Mouse (Mus musculus): ENCODE measurements around the gene Tspo2.
A peak's percentile ranks its signal among the peaks of the same experiment; 100 is the strongest.
"Not testable (repeated sequence)": the region's sequence is repeated elsewhere in the genome, so short reads cannot be mapped to it uniquely, and the experiment has no call there.

Gene Tspo2

DNA sequence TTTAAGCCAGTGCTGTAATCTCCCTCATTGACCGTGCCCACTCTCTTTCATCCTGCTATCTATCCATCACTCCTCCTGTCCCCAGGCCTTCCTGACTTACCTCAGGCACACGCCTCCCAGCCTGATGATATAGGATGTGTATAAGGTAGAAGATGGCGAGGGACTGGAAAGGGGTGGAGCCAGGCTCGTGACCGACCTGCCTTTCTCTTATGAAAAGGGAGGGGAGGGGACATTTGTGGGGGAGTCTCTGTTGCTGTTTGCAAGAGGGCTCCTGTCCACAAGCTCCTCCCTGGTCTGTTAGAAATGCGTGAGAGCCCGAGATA lies at the start of gene Tspo2:
Gene Tspo2 (minus strand): TSS at position 170 of the 323 bp plus-strand sequence.
- DNase-seq: no peak

GRCm38 (mm10) chr17:48500846-48501445 lies 49.6 kb upstream of the Tspo2 start:
- DNase-seq: no peak

GRCm38 (mm10) chr17:48497986-48498385 lies 46.7 kb upstream of the Tspo2 start:
- DNase-seq: no peak

DNA sequence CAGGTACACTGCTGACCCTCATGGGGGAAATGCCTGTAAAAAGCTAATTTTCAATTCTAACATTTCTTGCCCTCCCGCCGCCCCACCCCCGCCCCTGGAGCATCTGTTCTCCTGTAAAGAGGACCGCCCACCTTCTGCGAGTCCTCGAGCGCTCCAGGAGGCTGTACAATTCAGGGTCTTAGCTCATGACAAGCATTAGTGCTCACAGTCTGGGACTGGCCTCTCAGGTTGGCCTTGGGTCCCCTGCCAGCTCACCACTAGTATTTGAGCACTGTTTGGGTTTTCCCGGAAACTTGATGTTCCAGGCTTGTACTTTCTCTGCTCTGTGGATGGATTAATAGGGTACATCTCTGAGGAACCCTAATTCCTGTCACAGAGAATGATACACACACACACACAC lies 42.7 kb upstream of the Tspo2 start:
- DNase-seq: no peak

DNA sequence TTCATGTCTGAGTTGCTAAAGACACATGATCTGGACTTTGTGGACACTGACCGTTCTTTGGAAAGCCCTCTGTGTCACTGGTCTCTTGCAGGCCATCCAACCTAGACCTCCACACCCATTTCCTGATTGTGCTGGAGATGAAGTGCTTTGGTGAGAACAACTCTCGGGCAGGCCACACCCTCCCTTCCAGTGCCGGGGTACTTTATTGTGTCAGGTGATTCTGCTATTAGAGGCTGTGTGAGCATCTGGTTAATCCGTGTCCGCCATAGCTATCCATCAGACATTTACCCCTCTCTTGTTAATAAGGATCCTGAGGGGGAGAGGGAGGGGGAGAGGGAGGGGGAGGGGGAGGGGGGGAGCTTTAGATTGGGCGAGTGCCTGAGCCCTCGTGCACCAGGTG lies 42.3 kb upstream of the Tspo2 start:
- DNase-seq: no peak

DNA sequence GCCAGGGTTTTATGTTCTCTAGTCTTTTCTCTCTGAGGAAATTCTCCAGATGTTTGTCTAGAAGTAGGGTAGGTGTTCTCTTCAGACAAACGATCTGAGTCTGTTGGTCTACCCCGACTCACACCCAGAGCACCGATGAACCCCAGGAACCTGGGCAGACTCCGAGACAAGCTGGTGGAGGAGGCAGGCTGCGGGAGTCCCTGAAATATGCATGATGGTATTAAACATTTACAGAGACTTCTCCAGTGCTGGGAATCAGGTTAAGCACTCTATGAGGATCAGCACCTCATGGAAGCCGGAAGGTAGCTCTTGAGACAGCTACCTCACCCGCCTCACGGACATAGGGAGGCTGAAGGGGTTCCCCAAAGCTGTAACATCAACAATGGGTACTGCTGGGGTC lies 41.3 kb upstream of the Tspo2 start:
- DNase-seq: no peak

DNA sequence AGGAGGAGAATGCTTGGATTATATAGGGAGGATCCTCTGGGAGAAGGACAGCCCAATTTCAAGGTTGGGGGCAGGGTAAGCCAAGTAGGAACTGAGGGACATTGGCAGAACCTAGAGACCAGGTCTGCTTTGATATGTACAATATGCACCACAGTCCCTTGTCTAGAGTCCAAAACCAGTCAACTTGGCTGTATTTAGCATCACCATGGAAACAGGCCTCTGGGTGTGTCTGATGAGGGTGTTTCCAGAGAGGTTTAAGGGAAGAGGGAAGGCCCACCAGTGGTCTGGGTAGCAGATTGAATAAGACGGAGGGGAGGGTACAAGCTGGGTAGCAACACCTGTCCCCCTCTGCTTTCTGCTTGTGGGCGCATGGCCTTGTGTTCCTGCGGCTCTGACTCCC lies 38.1 kb upstream of the Tspo2 start:
- DNase-seq: no peak

GRCm38 (mm10) chr17:48484191-48484590 lies 32.9 kb upstream of the Tspo2 start:
- DNase-seq: no peak

GRCm38 (mm10) chr17:48483764-48484163 lies 32.4 kb upstream of the Tspo2 start:
- no peak for DNase-seq

GRCm38 (mm10) chr17:48479952-48480351 lies 28.6 kb upstream of the Tspo2 start:
- DNase-seq: no peak

GRCm38 (mm10) chr17:48475444-48475843 lies 24.1 kb upstream of the Tspo2 start:
- DNase-seq: peak; percentile 22

- not testable (repeated sequence) for DNase-seq
Observed at GRCm38 (mm10) chr17:48474282-48474681, 23.0 kb upstream of the Tspo2 start.

DNA sequence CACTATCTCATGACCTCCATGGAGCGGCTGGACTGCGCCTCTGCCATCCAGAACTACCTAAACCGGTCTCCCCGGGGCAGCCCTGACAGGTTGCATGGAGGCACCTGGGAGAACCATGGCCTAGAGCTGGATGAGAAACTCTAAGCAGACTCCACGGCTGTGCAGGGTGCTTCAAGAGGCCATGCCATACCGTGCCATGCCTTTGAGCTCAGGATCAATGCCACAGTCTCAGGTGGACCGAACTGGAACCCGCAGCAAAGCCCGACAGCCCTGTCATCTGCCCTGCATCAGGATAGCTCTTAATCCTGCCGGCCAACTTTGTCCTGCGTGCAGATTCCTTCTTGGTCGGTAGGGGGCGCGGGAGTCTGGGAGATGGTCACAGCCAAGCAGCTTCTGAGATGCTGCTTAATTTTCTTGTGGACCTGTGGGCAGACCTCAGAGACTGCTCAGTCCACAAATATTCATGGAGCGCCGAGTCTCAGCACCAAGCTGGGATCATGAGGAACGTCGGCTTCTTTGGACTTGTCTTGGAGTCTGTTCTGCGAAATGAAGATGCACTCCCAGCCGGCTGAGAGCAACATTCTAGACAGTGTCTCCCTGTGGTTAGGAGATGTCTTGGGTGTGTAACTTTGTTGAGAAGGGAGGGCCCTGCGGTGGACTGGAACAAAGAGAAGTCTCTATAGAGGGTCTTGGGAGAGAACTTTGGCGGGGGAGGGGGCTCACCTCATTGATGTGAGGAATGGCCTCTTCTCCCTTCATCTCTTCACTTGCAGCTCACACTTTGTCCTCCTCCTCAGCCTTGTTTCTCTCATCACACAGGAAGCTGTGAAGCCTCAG lies 16.3 kb upstream of the Tspo2 start:
- DNase-seq: peak; percentile 90

- DNase-seq: no peak
Observed at GRCm38 (mm10) chr17:48466769-48467394, 15.6 kb upstream of the Tspo2 start.

- DNase-seq: no peak
Observed at GRCm38 (mm10) chr17:48463391-48463790, 12.1 kb upstream of the Tspo2 start.

DNA sequence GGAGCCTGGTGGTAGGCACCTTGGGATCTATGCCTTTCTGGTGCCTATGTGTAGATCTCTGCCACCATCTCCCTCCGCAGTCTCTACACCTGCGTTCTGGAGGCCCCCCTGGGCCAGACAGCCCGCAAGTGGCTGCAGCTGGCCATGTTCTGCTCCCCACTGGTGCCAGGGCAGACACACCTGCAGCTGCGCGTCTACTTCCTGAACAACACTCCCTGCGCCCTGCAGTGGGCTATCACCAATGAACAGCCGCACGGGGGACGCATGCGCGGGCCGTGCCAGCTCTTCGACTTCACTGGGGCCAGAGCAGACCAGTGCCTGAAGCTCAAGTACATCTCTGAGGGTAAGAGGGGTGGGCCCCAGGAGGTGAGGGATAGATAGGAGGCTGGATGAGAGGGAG lies 10.8 kb upstream of the Tspo2 start:
- DNase-seq: no peak

DNA sequence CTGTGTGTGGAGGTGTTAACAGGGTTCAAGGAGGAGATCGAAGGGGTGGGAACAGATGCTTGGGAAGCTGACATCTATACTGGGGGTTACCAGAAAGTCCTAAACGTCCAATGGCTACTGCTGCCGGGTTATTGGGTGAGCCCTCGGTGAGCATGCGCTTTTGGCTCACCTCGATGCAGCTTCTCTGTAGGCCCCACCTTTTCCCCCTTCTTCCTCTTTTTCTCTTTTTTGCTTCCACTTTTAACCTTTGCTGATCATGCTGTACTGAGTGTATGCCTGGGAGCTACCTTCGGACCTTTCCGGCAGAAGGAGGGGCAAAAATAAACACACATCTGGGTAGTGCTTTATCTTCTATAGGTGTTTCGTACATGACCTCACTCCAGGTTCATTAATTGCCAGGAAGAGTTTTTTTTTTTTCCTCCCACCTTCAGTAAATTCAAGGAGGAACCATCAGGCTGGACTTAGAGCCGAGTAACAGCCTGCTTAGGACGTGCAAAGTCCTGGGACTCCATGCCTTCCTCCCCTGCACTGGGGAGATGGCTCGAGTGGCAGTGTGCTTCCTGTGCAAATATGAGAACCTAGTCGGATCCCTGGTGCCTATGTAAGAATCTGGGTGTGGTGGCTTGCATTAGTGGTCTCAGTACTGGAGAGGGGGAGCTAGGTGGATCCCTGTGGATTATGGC lies 6.8 kb upstream of the Tspo2 start:
- no peak for DNase-seq

DNA sequence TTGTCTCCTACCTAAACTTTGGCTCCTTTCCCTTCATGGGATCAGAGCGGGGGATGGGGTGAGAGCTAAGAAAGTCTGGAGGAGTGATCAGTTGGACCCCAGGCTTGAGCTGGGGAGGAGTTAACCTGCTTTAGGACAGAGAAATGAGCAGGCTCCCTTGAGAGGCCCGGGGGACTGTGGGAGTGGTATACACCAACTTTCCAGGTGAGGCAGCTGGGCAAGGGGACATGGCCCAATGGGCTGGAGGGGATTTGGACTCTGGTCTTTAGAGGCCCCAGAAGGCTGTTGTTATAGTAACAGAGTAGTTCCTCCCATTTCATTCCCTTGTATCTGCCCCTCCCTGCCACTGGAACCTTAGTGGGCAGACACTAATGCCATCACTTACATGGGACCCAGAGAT lies 4.6 kb upstream of the Tspo2 start:
- no peak for DNase-seq

DNA sequence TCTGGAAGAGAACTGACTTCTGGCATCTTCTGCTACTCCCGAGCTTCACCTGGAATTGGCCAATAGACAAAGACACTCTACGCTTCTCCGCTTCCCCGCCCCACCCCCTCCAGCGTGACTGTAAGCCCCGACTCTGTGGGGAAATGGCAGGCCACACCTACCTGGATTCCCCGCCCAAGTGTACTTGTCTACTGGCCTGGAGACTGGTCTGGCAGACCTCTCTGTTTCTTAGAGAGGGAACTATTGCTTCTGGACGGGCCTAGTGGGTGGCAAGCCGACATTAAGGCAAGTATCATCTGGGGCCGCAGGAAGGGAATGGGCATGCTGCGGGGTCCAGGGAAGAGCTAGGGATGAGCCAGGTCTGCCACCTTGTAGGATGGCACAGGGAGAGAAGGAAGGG lies 3.4 kb upstream of the Tspo2 start, which contains the start of gene Unc5cl:
Gene Unc5cl (plus strand): TSS at position 214 of the 400 bp plus-strand sequence.
- no peak for DNase-seq

- DNase-seq: no peak
Observed at GRCm38 (mm10) chr17:48454190-48454589, 2.9 kb upstream of the Tspo2 start.

DNA sequence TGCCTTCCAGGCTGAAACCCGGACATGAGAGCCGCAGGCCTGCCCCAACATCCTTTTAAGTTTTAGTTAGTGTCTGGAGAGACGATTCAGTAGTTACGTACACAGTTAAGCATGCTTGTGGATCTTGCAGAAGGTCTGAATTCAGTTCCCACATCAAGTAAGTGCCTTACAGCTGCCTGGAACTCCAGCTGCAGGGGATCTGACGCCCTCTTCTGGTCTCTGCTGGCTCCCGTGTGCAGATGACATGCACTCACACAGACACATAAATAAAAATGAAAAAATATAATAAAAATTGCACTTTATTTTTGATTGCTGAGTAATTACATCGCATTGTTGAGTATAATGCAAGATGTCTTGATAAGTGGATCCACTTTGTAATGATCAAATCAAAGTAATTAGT lies 2.2 kb upstream of the Tspo2 start:
- no peak for DNase-seq

GRCm38 (mm10) chr17:48451753-48452444 lies 577 bp upstream of the Tspo2 start:
- DNase-seq: no peak

All from cerebellum, adult 9-10 months (tissue).